Mouse (Mus musculus) E14TG2a.4 (cell line): ENCODE results near the gene Fam53a.

Experiments
- CTCF ChIP-seq: conservative IDR thresholded peaks from 2 replicates; pipeline ENCODE4 v1.5.1; 2014; ENCODE audit warnings: low read length
- NANOG ChIP-seq: IDR thresholded peaks from 2 replicates; pipeline ENCODE4 v1.6.1; 2014; ENCODE audit warnings: borderline replicate concordance, low read length, mixed read lengths
- POU5F1 ChIP-seq: IDR thresholded peaks from 2 replicates; pipeline ENCODE4 v1.6.1; 2014; ENCODE audit warnings: low read length, borderline replicate concordance

DNA sequence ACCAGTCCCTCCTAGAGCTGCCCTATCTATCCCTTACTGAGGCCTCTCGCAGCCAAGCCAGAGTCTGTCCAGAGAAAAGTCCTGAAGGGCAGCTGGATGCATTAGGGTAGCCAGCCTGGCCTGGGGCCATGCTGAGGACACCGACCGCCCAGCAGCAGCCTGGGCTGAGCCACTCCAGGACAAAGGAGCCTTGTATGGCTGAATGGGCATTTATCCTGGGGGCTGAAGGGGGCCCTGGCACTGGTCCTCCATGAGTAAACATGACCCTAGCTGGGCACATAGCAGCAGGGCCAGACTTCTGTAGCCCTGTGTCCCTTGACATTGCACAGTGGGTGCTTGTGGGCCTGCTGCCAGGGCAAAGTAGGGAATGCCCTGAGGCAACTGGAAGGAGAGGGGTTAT, 45.0 kb upstream of the Fam53a start:
- TF ChIP-seq NANOG = no peak
- TF ChIP-seq CTCF = no peak
- no peak for TF ChIP-seq POU5F1
